Mouse (Mus musculus) hindbrain, embryonic 14.5 days (tissue): ENCODE results near the gene Clic4. TPM values are rescaled to one million over a fixed set of nuclear protein-coding genes. Genes with fewer than 3 reads are reported as not detected.
"Not testable (repeated sequence)": the region's sequence is repeated elsewhere in the genome, so short reads cannot be mapped to it uniquely, and the experiment has no call there.

Experiments used
- ATAC-seq: fragments of 200-750 bp; cut with Nextera tagmentation; 2 replicates; pipeline ENCODE4 v1.8.0; 2017; ENCODE audit warnings: moderate number of reproducible peaks, mild to moderate bottlenecking, moderate TSS enrichment, moderate library complexity; ENCODE audit not compliant: low FRiP score
- DNase-seq: peaks from one replicate; pipeline ENCODE4 v3.0.0-alpha.2; 2015; ENCODE audit warnings: low spot score
- H3K27ac ChIP-seq: fragments of 300-500 bp; sonication (generic); 2 replicates; pipeline ENCODE4 v1.5.1; 2014; ENCODE audit warnings: mild to moderate bottlenecking, moderate library complexity
- H3K27me3 ChIP-seq: fragments of 300-500 bp; sonication (generic); 2 replicates; pipeline ENCODE4 v1.6.1; 2014; ENCODE audit warnings: mild to moderate bottlenecking, low read length, mixed read lengths; ENCODE audit not compliant: control insufficient read depth, insufficient read depth
- H3K36me3 ChIP-seq: fragments of 300-500 bp; sonication (generic); replicated peaks from 2 replicates; pipeline ENCODE4 v1.6.1; 2014; ENCODE audit not compliant: control insufficient read depth, insufficient read depth
- H3K4me1 ChIP-seq: fragments of 300-500 bp; sonication (generic); replicated peaks from 2 replicates; pipeline ENCODE4 v1.6.1; 2014; ENCODE audit warnings: antibody characterized with exemption, low read length, mixed read lengths; ENCODE audit not compliant: control insufficient read depth, insufficient read depth
- H3K4me2 ChIP-seq: fragments of 300-500 bp; sonication (generic); replicated peaks from 2 replicates; pipeline ENCODE4 v1.6.1; 2014; ENCODE audit warnings: mild to moderate bottlenecking, moderate library complexity
- H3K4me3 ChIP-seq: fragments of 300-500 bp; sonication (generic); replicated peaks from 2 replicates; pipeline ENCODE4 v1.5.1; 2014; ENCODE audit warnings: mild to moderate bottlenecking, low read length
- H3K9ac ChIP-seq: fragments of 300-500 bp; sonication (generic); 2 replicates; pipeline ENCODE4 v1.6.1; 2014
- H3K9me3 ChIP-seq: fragments of 300-500 bp; sonication (generic); 2 replicates; pipeline ENCODE4 v1.6.1; 2016; ENCODE audit warnings: low read length; ENCODE audit not compliant: control insufficient read depth
- WGBS: fragments of 180-500 bp; shearing (Covaris S2); extraction: QIAGEN DNeasy Blood & Tissue Kit; methylation state at CpG from one replicate; pipeline ENCODE4 v1.1.7; 2014; 5-methylcytosine and 5-hydroxymethylcytosine counted together
- polyA plus RNA-seq: library from polyadenylated mRNA; unstranded; fragments of >200 nt; fragmentation: Nextera tagmentation; extraction: Ambion mirVana; gene quantifications from 2 replicates; pipeline ENCODE4 v1.2.1, GENCODE M21; 2014

Gene Clic4
- polyA plus RNA-seq, 1 experiment from 2014 or later: 43.2 TPM

- Histone ChIP-seq H3K4me1 (no peaks in the 10 kb centered on the region), H3K27ac (no peak overlapping the region), H3K9ac (no peak overlapping the region), H3K9me3 (no peaks in the 10 kb centered on the region), H3K4me3 (no peak overlapping the region), H3K36me3 (no peaks in the 10 kb centered on the region), H3K4me2 (no peak overlapping the region), H3K27me3 (no peaks in the 10 kb centered on the region)
- no peak for DNase-seq
- WGBS: 79% methylated on average over 8 of the region's 8 CpGs
- ATAC-seq: no peak
Observed at GRCm38 (mm10) chr4:135197857-135198256, 74.8 kb downstream of the Clic4 start.

GRCm38 (mm10) chr4:135192841-135193240 lies 79.8 kb downstream of the Clic4 start:
- ATAC-seq: no peak
- 87% methylated on average over 5 of the region's 5 CpGs for WGBS
- no peak overlapping the region for H3K4me2 ChIP-seq

DNA sequence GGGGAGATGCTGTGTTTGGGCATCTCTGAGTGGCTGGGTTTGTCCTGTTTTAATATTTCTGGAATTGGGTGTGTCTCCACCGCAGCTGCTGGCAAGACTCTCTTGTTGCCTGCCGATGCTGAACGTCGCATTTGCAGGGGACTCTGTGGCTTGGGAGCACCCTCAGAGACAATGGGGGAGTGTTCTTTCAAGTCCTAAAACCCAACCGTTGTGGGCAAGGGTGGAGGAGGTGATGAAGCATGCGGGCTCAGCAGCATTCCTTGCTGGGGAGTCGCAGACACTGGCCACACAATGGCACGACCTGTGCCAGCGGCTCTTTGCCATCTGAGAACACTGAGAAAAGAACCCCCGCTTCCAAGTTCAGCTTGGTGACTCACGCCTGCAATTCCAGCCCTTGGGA lies 81.0 kb downstream of the Clic4 start:
- DNase-seq (no peak), ATAC-seq (no peak)
- H3K4me3 ChIP-seq: no peak overlapping the region

More at GRCm38 (mm10) chr4:135192841-135193240, 79.8 kb downstream of the Clic4 start:
- Histone ChIP-seq H3K27ac (no peak overlapping the region), H3K9me3 (no peaks in the 10 kb centered on the region), H3K36me3 (no peaks in the 10 kb centered on the region), H3K4me1 (no peaks in the 10 kb centered on the region), H3K27me3 (no peaks in the 10 kb centered on the region), H3K9ac (no peak overlapping the region), H3K4me3 (no peak overlapping the region)
- no peak for DNase-seq

DNA sequence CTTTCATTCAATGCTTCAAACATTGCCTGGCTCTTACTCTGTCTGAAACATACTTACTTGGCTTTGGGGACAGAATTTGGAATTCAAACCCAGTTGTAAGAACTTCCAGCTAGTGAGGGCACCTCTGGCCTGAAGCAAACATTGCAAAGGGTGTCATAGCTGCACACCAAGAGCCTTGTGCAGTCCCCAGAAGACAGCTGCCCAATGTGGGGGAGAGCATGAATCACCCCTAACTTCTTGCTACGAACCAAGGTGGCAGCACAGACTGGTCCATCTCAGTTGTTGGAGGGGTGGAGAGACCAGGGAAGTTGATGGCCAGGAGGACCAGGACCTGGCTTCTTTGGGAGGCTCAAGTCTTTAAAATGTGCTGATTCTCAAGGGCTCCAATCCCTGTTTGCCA lies 81.4 kb downstream of the Clic4 start:
- no peaks in the 10 kb centered on the region for H3K9me3 ChIP-seq
- 77% methylated on average over 1 of the region's 1 CpGs for whole genome bisulfite sequencing
- H3K36me3 ChIP-seq: no peaks in the 10 kb centered on the region
- no peak overlapping the region for H3K9ac ChIP-seq
- H3K27ac ChIP-seq: no peak overlapping the region
- no peaks in the 10 kb centered on the region for H3K27me3 ChIP-seq
- no peak overlapping the region for H3K4me2 ChIP-seq
- DNase-seq (no peak), ATAC-seq (no peak)
- H3K4me1 ChIP-seq: no peaks in the 10 kb centered on the region
- H3K4me3 ChIP-seq: no peak overlapping the region

More for the DNA sequence above, 81.0 kb downstream of the Clic4 start:
- Histone ChIP-seq H3K27me3 (no peaks in the 10 kb centered on the region), H3K9ac (no peak overlapping the region), H3K36me3 (no peaks in the 10 kb centered on the region), H3K4me1 (no peaks in the 10 kb centered on the region), H3K27ac (no peak overlapping the region), H3K9me3 (no peaks in the 10 kb centered on the region), H3K4me2 (no peak overlapping the region)
- WGBS: 82% methylated on average over 11 of the region's 11 CpGs

- Histone ChIP-seq H3K4me3 (no peak overlapping the region), H3K27me3 (no peaks in the 10 kb centered on the region), H3K9ac (no peak overlapping the region), H3K4me2 (no peak overlapping the region), H3K4me1 (no peaks in the 10 kb centered on the region), H3K27ac (no peak overlapping the region), H3K36me3 (no peaks in the 10 kb centered on the region), H3K9me3 (no peaks in the 10 kb centered on the region)
- no peak for ATAC-seq
- DNase-seq: no peak
- WGBS: 96% methylated on average over 1 of the region's 1 CpGs
Observed at GRCm38 (mm10) chr4:135190364-135190763, 82.2 kb downstream of the Clic4 start.

- no peaks in the 10 kb centered on the region for H3K4me1 ChIP-seq
- no peak overlapping the region for H3K4me3 ChIP-seq
- H3K27me3 ChIP-seq: no peaks in the 10 kb centered on the region
- no peaks in the 10 kb centered on the region for H3K36me3 ChIP-seq
- no peak overlapping the region for H3K9ac ChIP-seq
- 87% methylated on average over 12 of the region's 12 CpGs for WGBS
- H3K4me2 ChIP-seq: no peak overlapping the region
- no peak overlapping the region for H3K27ac ChIP-seq
- DNase-seq (no peak), ATAC-seq (no peak)
- no peaks in the 10 kb centered on the region for H3K9me3 ChIP-seq
Observed at GRCm38 (mm10) chr4:135189452-135190008, 83.1 kb downstream of the Clic4 start.

GRCm38 (mm10) chr4:135184277-135184676 lies 88.3 kb downstream of the Clic4 start:
- ATAC-seq, DNase-seq, H3K4me2 ChIP-seq, H3K27ac ChIP-seq, H3K9ac ChIP-seq, H3K27me3 ChIP-seq, H3K36me3 ChIP-seq, H3K4me1 ChIP-seq, H3K9me3 ChIP-seq, H3K4me3 ChIP-seq: not testable (repeated sequence)
- 95% methylated on average over 5 of the region's 13 CpGs for WGBS

DNA sequence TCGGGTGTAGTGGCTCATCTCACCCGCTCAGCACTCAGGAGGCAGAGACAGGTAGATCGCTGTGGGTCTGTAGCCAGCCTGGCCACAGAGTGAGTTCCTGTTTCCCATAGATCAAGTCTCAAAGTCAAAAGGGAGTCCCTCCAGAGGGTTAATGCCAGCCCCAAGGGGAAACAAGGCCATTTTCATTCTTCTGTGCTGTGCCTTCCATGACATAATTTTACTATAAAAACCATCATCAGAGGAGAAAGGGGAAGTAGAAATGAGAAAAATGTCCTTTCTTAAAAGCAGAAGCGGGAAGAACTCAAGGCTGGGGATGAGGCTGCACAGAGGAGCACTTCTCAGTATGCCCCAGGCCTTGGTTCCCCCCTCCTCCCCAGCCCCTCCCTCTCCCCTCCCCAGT lies 90.8 kb downstream of the Clic4 start:
- no peak for ATAC-seq
- 91% methylated on average over 4 of the region's 4 CpGs for WGBS

GRCm38 (mm10) chr4:135179077-135179481 lies 93.5 kb downstream of the Clic4 start:
- ATAC-seq (no peak), DNase-seq (no peak)
- no peak overlapping the region for H3K27ac ChIP-seq
- H3K9ac ChIP-seq: no peak overlapping the region
- no peak overlapping the region for H3K4me3 ChIP-seq
- no peaks in the 10 kb centered on the region; the same call in 1 of the 2 replicates for H3K4me1 ChIP-seq
- WGBS: 26% methylated on average over 5 of the region's 5 CpGs
- H3K4me2 ChIP-seq: no peak overlapping the region
- peaks cover 27% of the 10 kb centered on the region for H3K27me3 ChIP-seq
- H3K36me3 ChIP-seq: no peaks in the 10 kb centered on the region
- H3K9me3 ChIP-seq: no peaks in the 10 kb centered on the region

More for the DNA sequence above, 90.8 kb downstream of the Clic4 start:
- H3K36me3 ChIP-seq: no peaks in the 10 kb centered on the region
- H3K4me1 ChIP-seq: no peaks in the 10 kb centered on the region
- H3K9ac ChIP-seq: no peak overlapping the region
- no peak overlapping the region for H3K4me2 ChIP-seq
- peaks cover 3% of the 10 kb centered on the region; the same call in 1 of the 2 replicates for H3K27me3 ChIP-seq
- DNase-seq: no peak
- no peaks in the 10 kb centered on the region for H3K9me3 ChIP-seq
- H3K4me3 ChIP-seq: no peak overlapping the region
- no peak overlapping the region for H3K27ac ChIP-seq

- H3K27me3 ChIP-seq: peaks cover 33% of the 10 kb centered on the region
- no peak overlapping the region for H3K27ac ChIP-seq
- DNase-seq: no peak
- no peaks in the 10 kb centered on the region; the same call in 1 of the 2 replicates for H3K4me1 ChIP-seq
- no peak for ATAC-seq
- no peak overlapping the region for H3K9ac ChIP-seq
- H3K9me3 ChIP-seq: no peaks in the 10 kb centered on the region
- no peaks in the 10 kb centered on the region for H3K36me3 ChIP-seq
- no peak overlapping the region for H3K4me3 ChIP-seq
- H3K4me2 ChIP-seq: no peak overlapping the region
Observed at GRCm38 (mm10) chr4:135177568-135177967, 95.0 kb downstream of the Clic4 start.
